Mouse (Mus musculus) midbrain, postnatal 0 days (tissue): ENCODE measurements around the gene Rgsl1. TPM values are rescaled to one million over a fixed set of nuclear protein-coding genes. Genes with fewer than 3 reads are reported as not detected.
"Not testable (repeated sequence)": the region's sequence is repeated elsewhere in the genome, so short reads cannot be mapped to it uniquely, and the experiment has no call there.

Source experiments
- ATAC-seq: fragments of 200-750 bp; cut with Nextera tagmentation; 2 replicates; pipeline ENCODE4 v1.8.0; 2017; ENCODE audit warnings: moderate number of reproducible peaks, mild to moderate bottlenecking, moderate TSS enrichment, moderate library complexity; ENCODE audit not compliant: low FRiP score
- DNase-seq: peaks from one replicate; pipeline ENCODE4 v3.0.0-alpha.2; 2015; ENCODE audit warnings: low spot score
- H3K27ac ChIP-seq: fragments of 300-500 bp; sonication (generic); 2 replicates; pipeline ENCODE4 v1.5.1; 2014; ENCODE audit warnings: low read depth, mild to moderate bottlenecking, low read length, mixed read lengths
- H3K27me3 ChIP-seq: fragments of 300-500 bp; sonication (generic); 2 replicates; pipeline ENCODE4 v1.6.1; 2014; ENCODE audit warnings: low read length, control low read depth, mixed read lengths; ENCODE audit not compliant: insufficient read depth
- H3K36me3 ChIP-seq: fragments of 300-500 bp; sonication (generic); 2 replicates; pipeline ENCODE4 v1.6.1; 2014; ENCODE audit warnings: low read length, control low read depth, mixed read lengths; ENCODE audit not compliant: insufficient read depth
- H3K4me1 ChIP-seq: fragments of 300-500 bp; sonication (generic); 2 replicates; pipeline ENCODE4 v1.6.1; 2014; ENCODE audit warnings: mild to moderate bottlenecking, control low read depth, antibody characterized with exemption, low read length, mixed read lengths; ENCODE audit not compliant: insufficient read depth
- H3K4me2 ChIP-seq: fragments of 300-500 bp; sonication (generic); 2 replicates; pipeline ENCODE4 v1.6.1; 2014; ENCODE audit warnings: low read depth, mild to moderate bottlenecking, low read length, mixed read lengths; ENCODE audit not compliant: poor library complexity, severe bottlenecking
- H3K4me3 ChIP-seq: fragments of 300-500 bp; sonication (generic); 2 replicates; pipeline ENCODE4 v1.5.1; 2014; ENCODE audit warnings: low read depth, mild to moderate bottlenecking, low read length, moderate library complexity
- H3K9ac ChIP-seq: fragments of 300-500 bp; sonication (generic); replicated peaks from 2 replicates; pipeline ENCODE4 v1.6.1; 2014; ENCODE audit warnings: mild to moderate bottlenecking, low read length, moderate library complexity, mixed read lengths; ENCODE audit not compliant: poor library complexity, severe bottlenecking
- H3K9me3 ChIP-seq: fragments of 300-500 bp; sonication (generic); 2 replicates; pipeline ENCODE4 v1.6.1; 2016; ENCODE audit warnings: low read length, control low read depth
- CTCF ChIP-seq: IDR thresholded peaks from 2 replicates; pipeline ENCODE4 v1.5.1; 2016; ENCODE audit warnings: antibody characterized with exemption, mild to moderate bottlenecking
- WGBS: fragments of 180-500 bp; shearing (Covaris S2); extraction: QIAGEN DNeasy Blood & Tissue Kit; methylation state at CpG from one replicate; pipeline ENCODE4 v1.1.7; 2014; 5-methylcytosine and 5-hydroxymethylcytosine counted together
- polyA plus RNA-seq: library from polyadenylated mRNA; unstranded; fragments of >200 nt; fragmentation: Nextera tagmentation; extraction: Ambion mirVana; gene quantifications from 2 replicates; pipeline ENCODE4 v1.2.1, GENCODE M21; 2015
- total RNA-seq: library from RNA; depleted of rRNA; stranded (reverse); fragments of >200 nt; gene quantifications from 2 replicates; pipeline ENCODE4 v1.2.3, GENCODE M21; 2014

The Rgsl1 gene
- total and polyA plus RNA-seq, 2 experiments from 2014 or later, result 0.05 to 0.12 TPM

- ATAC-seq, result no peak
- no peaks in the 10 kb centered on the region for H3K9me3 ChIP-seq
- H3K4me1 ChIP-seq, result no peaks in the 10 kb centered on the region
- DNase-seq, result peak; percentile 19
- no peak overlapping the region for H3K4me3 ChIP-seq
- H3K4me2 ChIP-seq, result no peak overlapping the region
- no peak for TF ChIP-seq CTCF
- H3K36me3 ChIP-seq, result no peaks in the 10 kb centered on the region
- H3K9ac ChIP-seq, result no peak overlapping the region
- H3K27ac ChIP-seq, result no peak overlapping the region
- H3K27me3 ChIP-seq, result no peaks in the 10 kb centered on the region
- 73% methylated on average over 8 of the region's 8 CpGs for WGBS
Measured at GRCm38 (mm10) chr1:153855946-153856345, 12.0 kb upstream of the Rgsl1 start.

GRCm38 (mm10) chr1:153852696-153853095 lies 8.8 kb upstream of the Rgsl1 start:
- not testable (repeated sequence) for H3K4me3 ChIP-seq, H3K4me2 ChIP-seq, ATAC-seq, H3K36me3 ChIP-seq, H3K9me3 ChIP-seq, H3K27me3 ChIP-seq, H3K4me1 ChIP-seq, DNase-seq, H3K27ac ChIP-seq, H3K9ac ChIP-seq
- WGBS, result 90% methylated on average over 7 of the region's 7 CpGs

GRCm38 (mm10) chr1:153846867-153847266 lies 2.9 kb upstream of the Rgsl1 start:
- Histone ChIP-seq H3K4me3 (no peak overlapping the region), H3K36me3 (no peaks in the 10 kb centered on the region), H3K4me1 (no peaks in the 10 kb centered on the region), H3K27me3 (no peaks in the 10 kb centered on the region), H3K4me2 (no peak overlapping the region), H3K9ac (no peak overlapping the region), H3K27ac (no peak overlapping the region), H3K9me3 (no peaks in the 10 kb centered on the region)
- 31% methylated on average over 6 of the region's 6 CpGs for WGBS
- ATAC-seq (no peak), DNase-seq (peak; percentile 87)
- peak; percentile 90 for TF ChIP-seq CTCF

GRCm38 (mm10) chr1:153846420-153846819 lies 2.5 kb upstream of the Rgsl1 start:
- no peak for TF ChIP-seq CTCF
- no peak overlapping the region for H3K27ac ChIP-seq
- no peaks in the 10 kb centered on the region for H3K9me3 ChIP-seq
- ATAC-seq (no peak), DNase-seq (peak; percentile 41)
- 96% methylated on average over 7 of the region's 7 CpGs for WGBS
- no peaks in the 10 kb centered on the region for H3K27me3 ChIP-seq
- no peaks in the 10 kb centered on the region for H3K36me3 ChIP-seq
- H3K4me2 ChIP-seq, result no peak overlapping the region
- H3K4me1 ChIP-seq, result no peaks in the 10 kb centered on the region
- H3K9ac ChIP-seq, result no peak overlapping the region
- H3K4me3 ChIP-seq, result no peak overlapping the region

GRCm38 (mm10) chr1:153842121-153842740 lies 1.7 kb downstream of the Rgsl1 start:
- TF ChIP-seq CTCF, result no peak
- Histone ChIP-seq H3K27me3 (no peaks in the 10 kb centered on the region), H3K4me3 (no peak overlapping the region), H3K36me3 (no peaks in the 10 kb centered on the region), H3K4me2 (no peak overlapping the region), H3K9ac (no peak overlapping the region), H3K27ac (no peak overlapping the region), H3K9me3 (no peaks in the 10 kb centered on the region), H3K4me1 (no peaks in the 10 kb centered on the region)
- DNase-seq (no peak), ATAC-seq (no peak)
- 86% methylated on average over 11 of the region's 11 CpGs for WGBS

- no peak for ATAC-seq
- H3K9ac ChIP-seq, result no peak overlapping the region
- no peak for TF ChIP-seq CTCF
- no peak overlapping the region for H3K27ac ChIP-seq
- DNase-seq, result no peak
- no peaks in the 10 kb centered on the region for H3K4me1 ChIP-seq
- no peaks in the 10 kb centered on the region for H3K27me3 ChIP-seq
- no peaks in the 10 kb centered on the region for H3K9me3 ChIP-seq
- no peak overlapping the region for H3K4me3 ChIP-seq
- no peaks in the 10 kb centered on the region for H3K36me3 ChIP-seq
- no peak overlapping the region for H3K4me2 ChIP-seq
- WGBS, result 80% methylated on average over 4 of the region's 4 CpGs
Measured at GRCm38 (mm10) chr1:153836036-153836435, 7.9 kb downstream of the Rgsl1 start.
